Mouse (Mus musculus): Measurements from ENCODE around the gene Abraxas2. TPM values are rescaled to one million over a fixed set of nuclear protein-coding genes. Genes with fewer than 3 reads are reported as not detected.
A peak's percentile ranks its signal among the peaks of the same experiment; 100 is the strongest.

The Abraxas2 gene
- polyA plus RNA-seq, 1 experiment from 2014 or later, result 41.4 TPM

- Histone ChIP-seq H3K9ac (replicated peaks; ENCODE audit: low read depth, low read length) (no peak overlapping the region), H3K27ac (ENCODE audit: low read length) (no peak overlapping the region), H3K4me2 (replicated peaks; ENCODE audit: low read depth, low read length) (no peak overlapping the region), H3K4me1 (ENCODE audit: control insufficient read depth, insufficient read depth, low read length) (no peaks in the 10 kb centered on the region), H3K36me3 (ENCODE audit: control insufficient read depth, insufficient read depth, low read length) (peaks cover 8% of the 10 kb centered on the region), H3K27me3 (ENCODE audit: control insufficient read depth, insufficient read depth, low read length) (no peaks in the 10 kb centered on the region), H3K4me3 (ENCODE audit: low read depth, low read length) (no peak overlapping the region), H3K9me3 (ENCODE audit: control insufficient read depth, low read depth, low read length) (no peaks in the 10 kb centered on the region)
- no peak for ATAC-seq (ENCODE audit: insufficient number of reproducible peaks, insufficient read depth, low FRiP score, low read depth)
- WGBS, result 93% methylated on average over 1 of the region's 1 CpGs
These were observed 16.6 kb upstream of the Abraxas2 start for GRCm38 (mm10) chr7:132842455-132842854.

GRCm38 (mm10) chr7:132843152-132843551, 15.9 kb upstream of the Abraxas2 start:
- H3K27ac ChIP-seq (ENCODE audit: low read length), result no peak overlapping the region
- no peaks in the 10 kb centered on the region for H3K9me3 ChIP-seq (ENCODE audit: control insufficient read depth, low read depth, low read length)
- H3K27me3 ChIP-seq (ENCODE audit: control insufficient read depth, insufficient read depth, low read length), result no peaks in the 10 kb centered on the region
- H3K4me2 ChIP-seq (replicated peaks; ENCODE audit: low read depth, low read length), result no peak overlapping the region
- H3K9ac ChIP-seq (replicated peaks; ENCODE audit: low read depth, low read length), result no peak overlapping the region
- WGBS, result 93% methylated on average over 3 of the region's 3 CpGs
- H3K4me3 ChIP-seq (ENCODE audit: low read depth, low read length), result no peak overlapping the region
- no peaks in the 10 kb centered on the region for H3K4me1 ChIP-seq (ENCODE audit: control insufficient read depth, insufficient read depth, low read length)
- H3K36me3 ChIP-seq (ENCODE audit: control insufficient read depth, insufficient read depth, low read length), result peaks cover 13% of the 10 kb centered on the region
- ATAC-seq (ENCODE audit: insufficient number of reproducible peaks, insufficient read depth, low FRiP score, low read depth), result no peak

GRCm38 (mm10) chr7:132852173-132852844, 6.7 kb upstream of the Abraxas2 start, which contains the start of gene Eef1akmt2:
Gene Eef1akmt2, minus strand, starts transcription at chr7:132852673.
- peak within 1 kb of the TSS; percentile 65 for H3K4me2 ChIP-seq (replicated peaks; ENCODE audit: low read depth, low read length)
- no peaks in the 10 kb centered on the region for H3K4me1 ChIP-seq (ENCODE audit: control insufficient read depth, insufficient read depth, low read length)
- peak; percentile 95 for ATAC-seq (ENCODE audit: insufficient number of reproducible peaks, insufficient read depth, low FRiP score, low read depth)
- H3K36me3 ChIP-seq (ENCODE audit: control insufficient read depth, insufficient read depth, low read length), result peaks cover 19% of the 10 kb centered on the region
- H3K9me3 ChIP-seq (ENCODE audit: control insufficient read depth, low read depth, low read length), result no peaks in the 10 kb centered on the region
- H3K4me3 ChIP-seq (ENCODE audit: low read depth, low read length), result peak within 1 kb of the TSS; percentile 84
- peak within 1 kb of the TSS; percentile 57 for H3K9ac ChIP-seq (replicated peaks; ENCODE audit: low read depth, low read length)
- H3K27ac ChIP-seq (ENCODE audit: low read length), result peak within 1 kb of the TSS; percentile 97
- under 1% methylated on average over 37 of the region's 37 CpGs for WGBS
- no peaks in the 10 kb centered on the region for H3K27me3 ChIP-seq (ENCODE audit: control insufficient read depth, insufficient read depth, low read length)

GRCm38 (mm10) chr7:132853361-132853760, 5.7 kb upstream of the Abraxas2 start:
- Histone ChIP-seq H3K4me3 (ENCODE audit: low read depth, low read length) (no peak overlapping the region), H3K4me2 (replicated peaks; ENCODE audit: low read depth, low read length) (no peak overlapping the region), H3K9ac (replicated peaks; ENCODE audit: low read depth, low read length) (no peak overlapping the region), H3K4me1 (ENCODE audit: control insufficient read depth, insufficient read depth, low read length) (no peaks in the 10 kb centered on the region), H3K9me3 (ENCODE audit: control insufficient read depth, low read depth, low read length) (no peaks in the 10 kb centered on the region), H3K27me3 (ENCODE audit: control insufficient read depth, insufficient read depth, low read length) (no peaks in the 10 kb centered on the region), H3K36me3 (ENCODE audit: control insufficient read depth, insufficient read depth, low read length) (peaks cover 11% of the 10 kb centered on the region), H3K27ac (ENCODE audit: low read length) (no peak overlapping the region)
- WGBS, result 92% methylated on average over 6 of the region's 6 CpGs
- no peak for ATAC-seq (ENCODE audit: insufficient number of reproducible peaks, insufficient read depth, low FRiP score, low read depth)

GRCm38 (mm10) chr7:132853946-132854345, 5.1 kb upstream of the Abraxas2 start:
- H3K27ac ChIP-seq (ENCODE audit: low read length), result no peak overlapping the region
- no peak overlapping the region for H3K9ac ChIP-seq (replicated peaks; ENCODE audit: low read depth, low read length)
- no peaks in the 10 kb centered on the region for H3K4me1 ChIP-seq (ENCODE audit: control insufficient read depth, insufficient read depth, low read length)
- no peak overlapping the region for H3K4me2 ChIP-seq (replicated peaks; ENCODE audit: low read depth, low read length)
- 55% methylated on average over 4 of the region's 4 CpGs for WGBS
- peaks cover 7% of the 10 kb centered on the region for H3K36me3 ChIP-seq (ENCODE audit: control insufficient read depth, insufficient read depth, low read length)
- H3K4me3 ChIP-seq (ENCODE audit: low read depth, low read length), result no peak overlapping the region
- no peaks in the 10 kb centered on the region for H3K9me3 ChIP-seq (ENCODE audit: control insufficient read depth, low read depth, low read length)
- H3K27me3 ChIP-seq (ENCODE audit: control insufficient read depth, insufficient read depth, low read length), result no peaks in the 10 kb centered on the region
- ATAC-seq (ENCODE audit: insufficient number of reproducible peaks, insufficient read depth, low FRiP score, low read depth), result no peak

- Histone ChIP-seq H3K27me3 (ENCODE audit: control insufficient read depth, insufficient read depth, low read length) (no peaks in the 10 kb centered on the region), H3K4me3 (ENCODE audit: low read depth, low read length) (no peak overlapping the region), H3K36me3 (ENCODE audit: control insufficient read depth, insufficient read depth, low read length) (no peaks in the 10 kb centered on the region), H3K4me2 (replicated peaks; ENCODE audit: low read depth, low read length) (no peak overlapping the region), H3K9ac (replicated peaks; ENCODE audit: low read depth, low read length) (no peak overlapping the region), H3K27ac (ENCODE audit: low read length) (no peak overlapping the region), H3K4me1 (ENCODE audit: control insufficient read depth, insufficient read depth, low read length) (peaks cover 6% of the 10 kb centered on the region; the same call in 1 of the 2 replicates), H3K9me3 (ENCODE audit: control insufficient read depth, low read depth, low read length) (no peaks in the 10 kb centered on the region)
- WGBS, result 71% methylated on average over 1 of the region's 1 CpGs
- ATAC-seq (ENCODE audit: insufficient number of reproducible peaks, insufficient read depth, low FRiP score, low read depth), result no peak
These were observed 2.9 kb upstream of the Abraxas2 start for GRCm38 (mm10) chr7:132856083-132856482.

- H3K27me3 ChIP-seq (ENCODE audit: control insufficient read depth, insufficient read depth, low read length), result no peaks in the 10 kb centered on the region
- no peak overlapping the region for H3K4me3 ChIP-seq (ENCODE audit: low read depth, low read length)
- no peak overlapping the region for H3K27ac ChIP-seq (ENCODE audit: low read length)
- H3K9ac ChIP-seq (replicated peaks; ENCODE audit: low read depth, low read length), result no peak overlapping the region
- WGBS, result 63% methylated on average over 5 of the region's 5 CpGs
- H3K9me3 ChIP-seq (ENCODE audit: control insufficient read depth, low read depth, low read length), result no peaks in the 10 kb centered on the region
- H3K36me3 ChIP-seq (ENCODE audit: control insufficient read depth, insufficient read depth, low read length), result no peaks in the 10 kb centered on the region
- ATAC-seq (ENCODE audit: insufficient number of reproducible peaks, insufficient read depth, low FRiP score, low read depth), result no peak
- H3K4me2 ChIP-seq (replicated peaks; ENCODE audit: low read depth, low read length), result no peak overlapping the region
- H3K4me1 ChIP-seq (ENCODE audit: control insufficient read depth, insufficient read depth, low read length), result peaks cover 6% of the 10 kb centered on the region; the same call in 1 of the 2 replicates
These were observed 899 bp upstream of the Abraxas2 start for GRCm38 (mm10) chr7:132858043-132858608.

GRCm38 (mm10) chr7:132866316-132866715, 7.3 kb downstream of the Abraxas2 start:
- no peak overlapping the region for H3K9ac ChIP-seq (replicated peaks; ENCODE audit: low read depth, low read length)
- WGBS, result 92% methylated on average over 9 of the region's 9 CpGs
- H3K36me3 ChIP-seq (ENCODE audit: control insufficient read depth, insufficient read depth, low read length), result peaks cover 27% of the 10 kb centered on the region
- ATAC-seq (ENCODE audit: insufficient number of reproducible peaks, insufficient read depth, low FRiP score, low read depth), result no peak
- no peaks in the 10 kb centered on the region for H3K27me3 ChIP-seq (ENCODE audit: control insufficient read depth, insufficient read depth, low read length)
- no peak overlapping the region for H3K4me3 ChIP-seq (ENCODE audit: low read depth, low read length)
- no peaks in the 10 kb centered on the region for H3K9me3 ChIP-seq (ENCODE audit: control insufficient read depth, low read depth, low read length)
- H3K4me1 ChIP-seq (ENCODE audit: control insufficient read depth, insufficient read depth, low read length), result no peaks in the 10 kb centered on the region
- H3K4me2 ChIP-seq (replicated peaks; ENCODE audit: low read depth, low read length), result no peak overlapping the region
- no peak overlapping the region for H3K27ac ChIP-seq (ENCODE audit: low read length)
